Mouse (Mus musculus): ENCODE data around the gene Esrrg. TPM values are rescaled to one million over a fixed set of nuclear protein-coding genes. Genes with fewer than 3 reads are reported as not detected.

Gene Esrrg
- total RNA-seq, 1 experiment from 2014 or later, result not detected

DNA sequence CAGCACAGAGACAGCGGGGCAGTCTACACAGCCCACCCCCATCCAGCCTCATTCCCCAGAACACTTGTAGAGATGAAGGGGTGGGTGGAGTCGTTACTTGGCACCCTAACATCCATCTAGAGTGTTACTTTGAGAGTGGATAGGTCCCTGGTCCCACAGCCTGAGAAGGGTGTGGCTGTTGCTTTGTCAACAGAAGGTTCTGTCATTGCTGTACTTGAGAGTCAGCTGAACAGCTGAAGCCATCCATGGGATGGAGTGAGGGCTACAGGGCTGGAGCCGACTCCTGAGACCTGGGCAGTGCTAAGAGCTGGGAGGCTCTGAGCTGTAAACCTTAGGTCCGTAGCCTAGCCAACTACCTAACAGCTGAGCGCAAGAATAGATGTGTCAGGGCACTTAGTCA lies 352.9 kb downstream of the Esrrg start:
- no peak for ATAC-seq (replicated peaks; ENCODE audit: low read depth, poor library complexity, severe bottlenecking)

DNA sequence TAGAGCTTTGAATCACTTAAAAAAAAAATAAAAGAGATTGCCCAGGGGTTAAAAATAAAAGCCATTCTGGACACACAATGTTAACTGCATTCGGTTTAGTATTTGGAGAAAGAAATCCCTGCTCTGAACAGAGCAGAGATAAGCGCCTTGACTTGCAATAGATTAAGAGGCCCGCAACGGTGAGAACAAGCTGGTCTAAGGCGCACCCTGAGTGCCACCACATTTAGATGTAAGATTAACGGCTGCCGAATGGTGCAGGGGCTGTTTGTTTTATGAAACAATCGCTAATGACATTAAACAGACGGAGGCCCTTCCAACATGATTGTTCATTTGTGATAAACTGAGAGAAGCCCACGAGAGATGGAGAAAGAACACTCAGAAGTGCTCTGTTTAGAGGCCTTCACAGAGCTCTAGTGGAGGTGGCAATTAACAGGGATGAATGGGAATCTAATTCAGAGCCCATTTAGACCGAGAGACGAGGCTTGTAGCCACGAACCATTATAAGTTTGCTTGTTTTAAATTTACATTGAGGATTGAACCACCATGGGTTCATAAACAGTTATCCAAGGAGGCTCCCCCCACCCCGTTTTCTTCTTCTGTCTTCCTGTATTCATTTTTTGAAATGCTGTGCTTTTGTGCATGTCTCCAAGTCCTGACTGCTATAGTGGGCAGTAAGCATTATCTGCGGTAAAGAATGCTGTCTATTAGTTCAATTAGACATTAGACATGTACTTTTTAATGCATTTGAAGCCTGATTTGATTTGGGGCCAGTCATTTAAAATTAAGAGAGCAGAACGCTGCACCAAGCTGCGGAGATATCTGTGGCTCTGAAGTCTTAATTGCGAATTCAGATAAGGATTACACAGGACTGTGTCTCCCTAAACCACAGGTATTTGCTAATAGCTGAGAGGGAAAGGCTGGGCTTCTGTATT lies 356.5 kb downstream of the Esrrg start:
- ATAC-seq (replicated peaks; ENCODE audit: low read depth, poor library complexity, severe bottlenecking), result no peak

DNA sequence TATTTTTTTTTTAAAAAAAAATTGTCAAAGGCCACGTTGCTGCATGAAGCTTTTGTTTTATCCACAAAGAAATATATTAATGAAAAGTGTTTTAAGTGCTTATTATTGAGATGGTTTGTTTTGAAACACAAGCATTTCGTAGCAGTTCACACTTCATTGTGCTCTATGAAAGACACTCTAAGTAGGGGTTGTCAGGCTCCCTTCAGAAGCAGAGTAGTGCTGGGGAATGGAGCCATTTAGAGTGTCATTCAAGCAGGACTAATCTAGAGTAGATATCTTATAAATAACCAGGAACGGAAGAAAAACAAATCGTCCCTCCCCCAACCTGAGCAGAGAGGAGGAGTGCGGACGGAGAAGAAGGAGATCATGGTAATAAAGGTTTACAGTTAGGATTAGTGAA lies 357.3 kb downstream of the Esrrg start:
- ATAC-seq (replicated peaks; ENCODE audit: low read depth, poor library complexity, severe bottlenecking), result no peak

DNA sequence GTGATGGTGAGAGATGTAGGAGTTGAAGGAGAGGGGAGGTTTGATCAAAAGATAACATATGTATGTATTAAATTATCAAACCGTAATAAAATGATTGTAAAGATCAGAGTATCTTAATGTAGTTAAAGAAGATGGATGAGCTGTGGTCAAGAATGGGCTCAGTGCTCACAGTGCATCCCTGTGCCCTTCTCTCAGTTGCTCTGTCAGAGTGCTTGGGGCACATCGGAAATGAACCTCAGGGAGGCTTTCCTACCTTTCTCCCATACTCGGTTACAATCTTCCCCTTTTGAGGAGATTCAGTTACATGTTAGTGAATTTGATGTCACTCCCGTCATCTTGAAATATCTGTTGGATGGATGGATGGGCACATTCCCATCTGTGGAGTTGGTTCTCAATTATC lies 359.8 kb downstream of the Esrrg start:
- ATAC-seq (replicated peaks; ENCODE audit: low read depth, poor library complexity, severe bottlenecking), result no peak

GRCm38 (mm10) chr1:187969491-187969890 lies 360.9 kb downstream of the Esrrg start:
- ATAC-seq (replicated peaks; ENCODE audit: low read depth, poor library complexity, severe bottlenecking), result no peak

DNA sequence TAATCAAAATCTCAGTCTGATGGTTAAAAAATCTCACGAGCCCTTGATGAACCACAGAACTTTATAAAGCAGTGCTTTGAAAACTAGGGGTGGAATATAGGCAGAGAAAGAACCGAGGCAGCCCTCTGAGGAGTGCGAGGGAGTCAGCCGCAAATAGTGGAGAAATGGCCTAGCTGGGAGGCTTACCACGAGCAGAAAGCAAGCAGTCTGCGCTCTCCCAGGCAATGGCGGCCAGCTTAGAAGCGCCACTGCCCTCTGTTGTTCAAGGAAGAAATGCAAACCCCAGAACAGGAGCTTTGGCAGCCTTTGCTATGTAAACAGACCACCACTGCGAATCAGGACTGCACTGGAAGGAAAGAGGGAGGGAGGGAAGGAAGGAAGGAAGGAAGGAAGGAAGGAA lies 365.8 kb downstream of the Esrrg start:
- ATAC-seq (replicated peaks; ENCODE audit: low read depth, poor library complexity, severe bottlenecking), result no peak

GRCm38 (mm10) chr1:187975465-187976352 lies 367.1 kb downstream of the Esrrg start:
- ATAC-seq (replicated peaks; ENCODE audit: low read depth, poor library complexity, severe bottlenecking), result no peak

DNA sequence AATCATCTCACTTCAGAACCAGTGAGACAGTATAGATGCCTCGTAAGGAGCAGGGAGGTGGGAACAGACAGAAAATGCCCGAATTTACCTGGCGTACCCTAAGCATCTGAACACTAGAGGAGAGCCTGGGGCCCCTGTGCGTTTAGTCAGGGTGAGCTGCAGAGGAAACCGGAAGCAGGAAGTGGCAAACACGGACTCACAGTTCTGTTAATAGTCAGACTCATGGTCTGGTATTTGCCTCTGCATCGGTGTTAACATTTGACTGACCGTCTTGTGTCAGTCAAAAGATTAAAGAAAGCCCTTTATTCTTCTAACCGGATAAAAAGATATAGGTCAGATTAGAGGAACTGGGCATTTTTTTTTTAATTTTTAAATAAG lies 367.8 kb downstream of the Esrrg start:
- peak; percentile 45; the same call in 1 of the 2 replicates for ATAC-seq (replicated peaks; ENCODE audit: low read depth, poor library complexity, severe bottlenecking)

GRCm38 (mm10) chr1:187981028-187981427 lies 372.4 kb downstream of the Esrrg start:
- ATAC-seq (replicated peaks; ENCODE audit: low read depth, poor library complexity, severe bottlenecking), result no peak

GRCm38 (mm10) chr1:187983177-187983576 lies 374.6 kb downstream of the Esrrg start:
- no peak for ATAC-seq (replicated peaks; ENCODE audit: low read depth, poor library complexity, severe bottlenecking)

DNA sequence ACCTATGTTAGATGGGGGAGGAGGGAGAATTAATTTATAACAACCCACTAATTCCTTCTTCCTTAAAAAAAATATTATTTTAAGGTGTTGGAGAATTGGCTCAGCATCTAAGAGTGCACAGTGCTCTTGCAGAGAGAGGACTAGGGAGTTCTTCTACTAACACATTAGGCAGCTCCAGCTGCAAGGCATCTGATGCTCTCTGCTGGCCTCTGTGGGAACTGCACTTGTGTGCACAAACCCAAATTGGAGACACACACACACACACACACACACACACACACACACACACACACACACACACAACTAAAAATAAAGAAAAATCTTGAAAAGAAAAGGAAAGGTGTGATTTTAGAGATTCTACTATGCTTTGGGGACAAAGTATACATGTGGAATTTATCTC lies 381.6 kb downstream of the Esrrg start:
- ATAC-seq (replicated peaks; ENCODE audit: low read depth, poor library complexity, severe bottlenecking), result no peak

DNA sequence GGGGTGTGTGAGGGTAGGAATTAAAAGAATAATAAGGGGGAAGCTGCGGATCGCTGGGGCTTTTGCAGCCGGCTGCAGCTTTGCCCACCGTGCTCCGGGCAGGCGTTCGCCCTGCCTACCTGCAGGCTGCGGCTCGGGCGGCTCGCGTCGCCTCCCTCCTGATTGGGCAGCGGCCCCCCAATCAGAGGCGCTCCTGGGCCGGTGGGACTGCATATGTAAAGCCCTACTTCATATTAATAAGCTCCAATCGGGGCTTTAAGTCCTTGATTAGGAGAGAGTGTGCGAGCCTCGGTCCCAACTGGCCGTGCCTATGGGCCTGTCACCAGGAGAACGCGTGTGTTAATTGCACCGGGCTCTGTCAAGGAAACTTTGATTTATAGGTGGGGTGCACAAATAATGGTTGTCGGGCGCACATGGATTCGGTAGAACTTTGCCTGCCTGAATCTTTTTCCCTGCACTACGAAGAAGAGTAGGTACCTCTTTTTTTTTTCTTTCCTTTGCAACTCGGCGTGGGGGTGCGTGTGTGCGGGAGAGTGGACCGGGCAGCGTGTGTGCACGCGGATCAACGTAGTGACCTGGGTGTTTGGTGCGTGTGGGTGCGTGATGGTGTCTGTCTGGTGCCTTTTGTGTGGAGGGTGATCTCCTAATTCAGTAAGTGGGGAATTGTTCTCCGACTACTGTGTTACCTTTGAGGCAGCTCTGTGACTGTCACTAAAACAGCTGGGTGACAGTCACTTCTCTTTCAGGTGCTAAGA lies 389.2 kb downstream of the Esrrg start:
- peak; percentile 93 for ATAC-seq (replicated peaks; ENCODE audit: low read depth, poor library complexity, severe bottlenecking)

- no peak for ATAC-seq (replicated peaks; ENCODE audit: low read depth, poor library complexity, severe bottlenecking)
These were observed 390.5 kb downstream of the Esrrg start for GRCm38 (mm10) chr1:187999121-187999520.

- no peak for ATAC-seq (replicated peaks; ENCODE audit: low read depth, poor library complexity, severe bottlenecking)
These were observed 391.6 kb downstream of the Esrrg start for GRCm38 (mm10) chr1:188000189-188000588.

DNA sequence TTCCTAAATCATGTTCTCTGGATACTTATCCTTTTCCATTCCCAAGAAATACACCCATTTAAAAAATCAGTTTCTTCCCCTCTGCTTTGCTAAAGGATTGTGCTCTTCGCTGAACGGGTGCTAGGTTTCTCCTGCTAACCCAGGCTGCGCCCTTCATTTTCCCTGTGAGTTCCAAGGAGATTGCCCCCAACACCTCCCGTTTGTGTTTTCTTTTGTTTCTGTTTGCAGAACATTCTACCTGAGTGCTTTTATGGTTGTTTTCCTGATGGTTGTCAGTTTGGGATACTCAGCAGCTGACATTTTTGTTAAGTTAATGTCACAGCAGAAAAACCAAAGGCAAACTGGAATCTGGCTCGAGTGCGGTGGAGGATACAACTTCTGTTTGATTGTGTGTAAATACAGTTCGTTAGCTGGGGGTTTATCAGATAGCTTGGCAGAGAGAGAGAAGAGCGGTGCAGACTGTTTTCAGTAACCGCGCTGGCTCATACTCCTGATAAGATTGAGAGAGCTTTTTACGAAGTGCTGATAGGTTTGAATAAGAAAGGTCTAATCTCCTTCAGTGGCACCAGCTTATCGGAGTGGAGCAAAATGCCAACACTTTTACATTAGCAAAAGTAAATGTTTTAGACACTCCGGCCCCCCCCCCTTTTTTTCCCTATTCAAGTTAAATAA lies 398.4 kb downstream of the Esrrg start:
- ATAC-seq (replicated peaks; ENCODE audit: low read depth, poor library complexity, severe bottlenecking), result no peak

DNA sequence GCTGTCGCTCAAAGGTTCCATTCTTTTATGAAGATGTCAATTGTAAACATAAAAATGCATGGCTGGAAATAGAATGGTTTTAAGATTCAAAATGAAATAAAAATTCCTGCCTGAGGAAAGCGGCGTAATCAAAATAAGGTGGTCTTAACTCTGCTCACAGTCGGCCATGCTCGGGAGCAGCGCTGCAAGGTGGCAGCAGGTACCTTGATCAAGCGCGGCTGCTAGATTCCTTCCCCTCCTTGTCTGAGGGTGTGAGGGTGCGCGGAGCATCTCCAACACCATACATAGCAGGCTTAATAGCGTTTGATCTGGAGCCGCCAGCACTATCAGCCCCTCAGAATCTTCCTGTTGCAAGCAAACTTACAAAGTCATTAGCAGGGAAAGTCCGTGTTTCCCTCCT lies 399.9 kb downstream of the Esrrg start:
- no peak for ATAC-seq (replicated peaks; ENCODE audit: low read depth, poor library complexity, severe bottlenecking)

DNA sequence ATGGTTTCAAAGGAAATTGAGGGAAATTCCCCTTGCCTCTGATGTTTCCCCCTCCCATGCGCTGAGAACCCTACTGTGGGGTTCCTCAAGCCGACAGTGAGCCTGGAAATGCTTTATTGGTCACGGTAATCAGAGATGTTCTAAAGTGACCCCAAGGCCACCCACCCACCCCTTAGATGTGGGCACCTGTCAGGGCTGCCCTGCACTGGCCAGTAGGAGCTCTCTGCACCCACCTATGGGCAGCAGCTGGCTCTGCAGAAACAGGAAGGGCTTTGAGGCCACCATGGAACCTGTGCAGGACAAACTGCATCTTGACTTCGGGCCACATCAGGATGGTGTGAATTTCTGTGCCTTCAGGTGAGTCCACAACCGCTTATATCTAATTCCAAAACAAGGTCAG lies 401.3 kb downstream of the Esrrg start:
- no peak for ATAC-seq (replicated peaks; ENCODE audit: low read depth, poor library complexity, severe bottlenecking)

GRCm38 (mm10) chr1:188010860-188011259 lies 402.3 kb downstream of the Esrrg start:
- ATAC-seq (replicated peaks; ENCODE audit: low read depth, poor library complexity, severe bottlenecking), result no peak

DNA sequence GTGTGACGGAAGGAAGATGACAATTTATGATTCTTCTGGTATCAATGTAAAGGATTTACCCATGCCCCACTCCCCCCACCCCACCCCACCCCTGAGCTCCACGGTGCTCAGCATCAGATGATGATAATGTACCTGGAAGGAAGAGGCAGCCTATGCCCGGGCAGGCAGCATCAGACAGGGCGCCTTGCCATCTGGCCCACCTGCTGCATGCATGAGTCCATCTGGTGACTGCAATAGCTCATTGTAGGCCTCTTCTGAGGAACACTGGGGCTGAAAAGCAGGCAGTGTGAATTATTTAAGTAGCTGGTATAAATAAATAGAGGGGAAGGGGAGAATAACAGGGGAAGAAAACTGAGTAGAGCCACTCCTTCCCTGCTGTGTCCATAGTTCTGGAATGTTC lies 405.8 kb downstream of the Esrrg start:
- ATAC-seq (replicated peaks; ENCODE audit: low read depth, poor library complexity, severe bottlenecking), result no peak

All from common myeloid progenitor, adult 5-6 weeks (primary cell).